In genomic region chr5:88830880-88831279, GRCm38 (mm10) we compare ENCODE assay signal across 25 mouse cellular contexts. TPM values are rescaled to one million over a fixed set of nuclear protein-coding genes. Genes with fewer than 3 reads are reported as not detected.
DNase-seq lines count a peak whose midpoint lies in the region; ATAC-seq and TF ChIP-seq lines count a peak whose summit lies in the region.
"Had no signal": no experiment of that assay in that cellular context is flagged by ENCODE, and none has a peak within 500 bp of the region (broad histone marks: within the 10 kb centered on the region; RNA-seq: fewer than 3 reads in every experiment).

No protein-coding gene starts in this region.

- H3K4me2 ChIP-seq in forebrain, embryonic 16.5 days (ENCODE audit: low read length), result no peak overlapping the region
- H3K4me2 ChIP-seq in midbrain, embryonic 11.5 days, result no peak overlapping the region
- H3K4me2 ChIP-seq in midbrain, embryonic 16.5 days (ENCODE audit: low read length), result no peak overlapping the region
- H3K4me2 ChIP-seq in intestine, postnatal 0 days (replicated peaks; ENCODE audit: low read depth), result no peak overlapping the region
- H3K4me2 ChIP-seq: heart, embryonic 12.5 days; heart, embryonic 15.5 days; hindbrain, embryonic 13.5 days had no signal

- ATAC-seq in forebrain, embryonic 16.5 days, result peak; percentile 5
- ATAC-seq in midbrain, embryonic 11.5 days (ENCODE audit: low FRiP score), result no peak
- ATAC-seq in midbrain, embryonic 16.5 days, result no peak
- peak; percentile 71 for ATAC-seq in intestine, postnatal 0 days
- ATAC-seq: hindbrain, embryonic 16.5 days; Patski had no signal

- peaks cover 6% of the 10 kb centered on the region; the same call in 1 of the 2 replicates for H3K4me1 ChIP-seq in forebrain, embryonic 16.5 days (replicated peaks; ENCODE audit: control insufficient read depth, insufficient read depth, low read length)
- H3K4me1 ChIP-seq in forebrain, embryonic 10.5 days, result peaks cover 5% of the 10 kb centered on the region; the same call in 1 of the 2 replicates
- H3K4me1 ChIP-seq in midbrain, embryonic 11.5 days (ENCODE audit: control insufficient read depth, insufficient read depth, low read length), result no peaks in the 10 kb centered on the region
- H3K4me1 ChIP-seq in midbrain, embryonic 16.5 days (ENCODE audit: control insufficient read depth, insufficient read depth, low read length), result no peaks in the 10 kb centered on the region
- 0 out of 2 replicates have a peak, but pooled peaks cover 2% of the 10 kb centered on the region for H3K4me1 ChIP-seq in intestine, postnatal 0 days (replicated peaks; ENCODE audit: control insufficient read depth, insufficient read depth, low read length)
- H3K4me1 ChIP-seq: hindbrain, embryonic 10.5 days; hindbrain, embryonic 13.5 days had no signal

- no peaks in the 10 kb centered on the region for H3K9me3 ChIP-seq in forebrain, embryonic 16.5 days (ENCODE audit: control insufficient read depth, low read length)
- H3K9me3 ChIP-seq in forebrain, embryonic 10.5 days, result no peaks in the 10 kb centered on the region
- H3K9me3 ChIP-seq in midbrain, embryonic 11.5 days (ENCODE audit: control insufficient read depth, low read length), result no peaks in the 10 kb centered on the region
- no peaks in the 10 kb centered on the region for H3K9me3 ChIP-seq in midbrain, embryonic 16.5 days (replicated peaks; ENCODE audit: control insufficient read depth, low read length, poor library complexity, severe bottlenecking)
- no peaks in the 10 kb centered on the region for H3K9me3 ChIP-seq in intestine, postnatal 0 days (ENCODE audit: control insufficient read depth)
- H3K9me3 ChIP-seq: G1E; heart, embryonic 12.5 days; heart, embryonic 15.5 days; hindbrain, embryonic 10.5 days; hindbrain, embryonic 13.5 days had no signal

- H3K27ac ChIP-seq in forebrain, embryonic 16.5 days (ENCODE audit: low read length), result no peak overlapping the region
- no peak overlapping the region for H3K27ac ChIP-seq in forebrain, embryonic 10.5 days
- no peak overlapping the region for H3K27ac ChIP-seq in midbrain, embryonic 11.5 days (ENCODE audit: low read depth, low read length)
- H3K27ac ChIP-seq in midbrain, embryonic 16.5 days (ENCODE audit: low read length), result no peak overlapping the region
- H3K27ac ChIP-seq in intestine, postnatal 0 days (ENCODE audit: low read depth, low read length), result no peak overlapping the region
- H3K27ac ChIP-seq: heart, embryonic 15.5 days; hindbrain, embryonic 10.5 days; hindbrain, embryonic 13.5 days had no signal

- DNase-seq in forebrain, embryonic 10.5 days (ENCODE audit: extremely low spot score, low spot score), result no peak
- DNase-seq in midbrain, embryonic 11.5 days (ENCODE audit: low spot score, missing footprints), result peak; percentile 59
- no peak for DNase-seq in frontal cortex, postnatal 25 days (ENCODE audit: low spot score in 2 of 2)
- DNase-seq: adrenal gland, postnatal 10 days; adrenal gland, postnatal 36 days; B cell, adult 2 months; cerebellum, adult 18-20 months; cerebellum, adult 9-10 months; cerebellum, postnatal 14 days; forebrain, postnatal 0 days; gastrocnemius, postnatal 25 days; heart, adult 18-20 months; heart, postnatal 10 days; heart, postnatal 36 days had no signal

- H3K36me3 ChIP-seq in forebrain, embryonic 16.5 days (ENCODE audit: control insufficient read depth, insufficient read depth), result no peaks in the 10 kb centered on the region
- no peaks in the 10 kb centered on the region for H3K36me3 ChIP-seq in forebrain, embryonic 10.5 days (replicated peaks)
- H3K36me3 ChIP-seq in midbrain, embryonic 11.5 days (ENCODE audit: control insufficient read depth, insufficient read depth, low read length), result no peaks in the 10 kb centered on the region
- no peaks in the 10 kb centered on the region for H3K36me3 ChIP-seq in midbrain, embryonic 16.5 days (ENCODE audit: control insufficient read depth, insufficient read depth, low read length)
- no peaks in the 10 kb centered on the region for H3K36me3 ChIP-seq in intestine, postnatal 0 days (ENCODE audit: control insufficient read depth, insufficient read depth)
- H3K36me3 ChIP-seq: G1E; heart, embryonic 12.5 days; heart, embryonic 15.5 days; hindbrain, embryonic 10.5 days; hindbrain, embryonic 13.5 days had no signal

- H3K4me3 ChIP-seq in forebrain, embryonic 16.5 days (replicated peaks; ENCODE audit: low read length), result no peak overlapping the region
- no peak overlapping the region for H3K4me3 ChIP-seq in forebrain, embryonic 10.5 days
- no peak overlapping the region for H3K4me3 ChIP-seq in midbrain, embryonic 11.5 days (ENCODE audit: low read depth, low read length)
- no peak overlapping the region for H3K4me3 ChIP-seq in midbrain, embryonic 16.5 days (ENCODE audit: low read depth, low read length)
- H3K4me3 ChIP-seq in intestine, postnatal 0 days (ENCODE audit: low read depth, low read length), result no peak overlapping the region
- H3K4me3 ChIP-seq: heart, embryonic 12.5 days; heart, embryonic 15.5 days; hindbrain, embryonic 10.5 days; hindbrain, embryonic 13.5 days had no signal

- TF ChIP-seq CTCF in intestine, postnatal 0 days (IDR thresholded peaks at IDR 0.05; ENCODE audit: low read depth), result no peak

- no peak overlapping the region for H3K9ac ChIP-seq in forebrain, embryonic 16.5 days (replicated peaks; ENCODE audit: low read depth, low read length)
- no peak overlapping the region for H3K9ac ChIP-seq in midbrain, embryonic 11.5 days (ENCODE audit: low read length)
- no peak overlapping the region for H3K9ac ChIP-seq in midbrain, embryonic 16.5 days (ENCODE audit: low read depth, low read length)
- no peak overlapping the region for H3K9ac ChIP-seq in intestine, postnatal 0 days (ENCODE audit: low read depth, low read length)
- H3K9ac ChIP-seq: forebrain, postnatal 0 days; heart, embryonic 12.5 days; heart, embryonic 15.5 days; hindbrain, embryonic 13.5 days had no signal

- H3K27me3 ChIP-seq in forebrain, embryonic 16.5 days (replicated peaks; ENCODE audit: control insufficient read depth, insufficient read depth, low read length), result no peaks in the 10 kb centered on the region
- no peaks in the 10 kb centered on the region for H3K27me3 ChIP-seq in forebrain, embryonic 10.5 days (ENCODE audit: poor library complexity, severe bottlenecking)
- no peaks in the 10 kb centered on the region for H3K27me3 ChIP-seq in midbrain, embryonic 11.5 days (ENCODE audit: control insufficient read depth, insufficient read depth, low read length)
- no peaks in the 10 kb centered on the region for H3K27me3 ChIP-seq in midbrain, embryonic 16.5 days (ENCODE audit: control insufficient read depth, insufficient read depth, low read depth, low read length)
- no peaks in the 10 kb centered on the region for H3K27me3 ChIP-seq in intestine, postnatal 0 days (replicated peaks; ENCODE audit: control insufficient read depth, insufficient read depth, low read length)
- H3K27me3 ChIP-seq: CH12.LX; heart, embryonic 12.5 days; heart, embryonic 15.5 days; hindbrain, embryonic 13.5 days had no signal

- 59% methylated on average over 4 of the region's 4 CpGs for WGBS in forebrain, embryonic 16.5 days
- 85% methylated on average over 4 of the region's 4 CpGs for WGBS in forebrain, embryonic 10.5 days
- WGBS in midbrain, embryonic 11.5 days, result 81% methylated on average over 4 of the region's 4 CpGs
- 71% methylated on average over 4 of the region's 4 CpGs for WGBS in midbrain, embryonic 16.5 days
- 48% methylated on average over 4 of the region's 4 CpGs for WGBS in intestine, postnatal 0 days

RNA-seq across cellular contexts. Expression of gene Slc4a4, which starts 55.7 kb away (rescaled TPM):
- polyA plus RNA-seq in forebrain, embryonic 16.5 days (2015; fragmentation: Nextera tagmentation; extraction: Ambion mirVana), result 3.8 and 4.8 TPM in 2 replicates
- 1.3 and 1.7 TPM in 2 replicates for polyA plus RNA-seq in forebrain, embryonic 10.5 days (2016; fragmentation: Nextera tagmentation; extraction: Ambion mirVana)
- polyA plus RNA-seq in midbrain, embryonic 11.5 days (2014; fragmentation: Nextera tagmentation; extraction: Ambion mirVana), result 1.6 and 2.2 TPM in 2 replicates
- 5.7 and 8.3 TPM in 2 replicates for polyA plus RNA-seq in midbrain, embryonic 16.5 days (2015; fragmentation: Nextera tagmentation; extraction: Ambion mirVana)
- polyA plus RNA-seq in intestine, postnatal 0 days (2015; fragmentation: Nextera tagmentation; extraction: Ambion mirVana), result 4.6 and 5.4 TPM in 2 replicates
- polyA plus RNA-seq: G1E had no signal

Comparison
In these comparisons a context has a peak if more than half of its experiments do, and no peak if none do; other contexts are left out.
1. ATAC-seq: peak in forebrain, embryonic 16.5 days (single experiment) and intestine, postnatal 0 days (single experiment); none in midbrain, embryonic 11.5 days (single experiment) and midbrain, embryonic 16.5 days (single experiment).